Mouse (Mus musculus): ENCODE data around the gene Sac3d1.
"Not testable (repeated sequence)": the region's sequence is repeated elsewhere in the genome, so short reads cannot be mapped to it uniquely, and the experiment has no call there.

Sac3d1 gene

GRCm38 (mm10) chr19:6117986-6118676 is at the start of gene Sac3d1:
Sac3d1 (minus strand) TSS chr19:6118650.
- peak; percentile 79 for DNase-seq (ENCODE audit: low spot score)

- DNase-seq (ENCODE audit: low spot score): no peak
These were observed 48.3 kb upstream of the Sac3d1 start for GRCm38 (mm10) chr19:6166750-6167149.

GRCm38 (mm10) chr19:6163872-6164547 is 45.6 kb upstream of the Sac3d1 start:
- no peak for DNase-seq (ENCODE audit: low spot score)

- no peak for DNase-seq (ENCODE audit: low spot score)
These were observed 38.8 kb upstream of the Sac3d1 start for GRCm38 (mm10) chr19:6157220-6157619.

GRCm38 (mm10) chr19:6156372-6156771 is 37.9 kb upstream of the Sac3d1 start:
- DNase-seq (ENCODE audit: low spot score): no peak

GRCm38 (mm10) chr19:6155174-6155573 is 36.7 kb upstream of the Sac3d1 start:
- no peak for DNase-seq (ENCODE audit: low spot score)

- no peak for DNase-seq (ENCODE audit: low spot score)
These were observed 26.4 kb upstream of the Sac3d1 start for GRCm38 (mm10) chr19:6144842-6145241.

- DNase-seq (ENCODE audit: low spot score): peak; percentile 67
These were observed 22.9 kb upstream of the Sac3d1 start, which contains the start of gene Arl2 for GRCm38 (mm10) chr19:6141394-6141749. Arl2 (minus strand) TSS chr19:6141548.

GRCm38 (mm10) chr19:6140678-6141393 is 22.4 kb upstream of the Sac3d1 start, which contains the start of gene Batf2:
Batf2 (plus strand) TSS chr19:6140983.
- peak; percentile 81 for DNase-seq (ENCODE audit: low spot score)

- no peak for DNase-seq (ENCODE audit: low spot score)
These were observed 21.9 kb upstream of the Sac3d1 start for GRCm38 (mm10) chr19:6140374-6140677.

- no peak for DNase-seq (ENCODE audit: low spot score)
These were observed 21.3 kb upstream of the Sac3d1 start for GRCm38 (mm10) chr19:6139701-6140100.

GRCm38 (mm10) chr19:6136397-6136796 is 17.9 kb upstream of the Sac3d1 start:
- no peak for DNase-seq (ENCODE audit: low spot score)

- not testable (repeated sequence) for DNase-seq (ENCODE audit: low spot score)
These were observed 14.7 kb upstream of the Sac3d1 start for GRCm38 (mm10) chr19:6133197-6133596.

GRCm38 (mm10) chr19:6132171-6132827 is 13.8 kb upstream of the Sac3d1 start:
- DNase-seq (ENCODE audit: low spot score): no peak

- not testable (repeated sequence) for DNase-seq (ENCODE audit: low spot score)
These were observed 12.1 kb upstream of the Sac3d1 start for GRCm38 (mm10) chr19:6130414-6131128.

- peak; percentile 79 for DNase-seq (ENCODE audit: low spot score)
These were observed 9.4 kb upstream of the Sac3d1 start, which contains the start of gene Snx15 for GRCm38 (mm10) chr19:6127760-6128341. Snx15 (minus strand) TSS chr19:6128304.

- DNase-seq (ENCODE audit: low spot score): no peak
These were observed 8.5 kb upstream of the Sac3d1 start for GRCm38 (mm10) chr19:6126789-6127580.

GRCm38 (mm10) chr19:6126289-6126688 is 7.8 kb upstream of the Sac3d1 start:
- peak; percentile 49 for DNase-seq (ENCODE audit: low spot score)

- DNase-seq (ENCODE audit: low spot score): no peak
These were observed 6.4 kb upstream of the Sac3d1 start for GRCm38 (mm10) chr19:6124898-6125297.

- DNase-seq (ENCODE audit: low spot score): no peak
These were observed 4.9 kb upstream of the Sac3d1 start for GRCm38 (mm10) chr19:6123330-6123729.

GRCm38 (mm10) chr19:6121761-6122160 is 3.3 kb upstream of the Sac3d1 start:
- DNase-seq (ENCODE audit: low spot score): no peak
